Mouse (Mus musculus): Measurements from ENCODE around the gene Kcnn3. TPM values are rescaled to one million over a fixed set of nuclear protein-coding genes. Genes with fewer than 3 reads are reported as not detected.
A peak's percentile ranks its signal among the peaks of the same experiment; 100 is the strongest.

Gene Kcnn3
- polyA plus RNA-seq, 1 experiment from 2014 or later = 1.2 TPM

- DNase-seq (ENCODE audit: low spot score) = no peak
- Histone ChIP-seq H3K36me3 (no peaks in the 10 kb centered on the region), H3K27ac (no peak overlapping the region), H3K4me3 (no peak overlapping the region), H3K4me1 (replicated peaks) (peaks cover 18% of the 10 kb centered on the region), H3K9me3 (0 out of 2 replicates have a peak, but pooled peaks cover 4% of the 10 kb centered on the region), H3K27me3 (ENCODE audit: insufficient read depth, poor library complexity, severe bottlenecking) (no peaks in the 10 kb centered on the region)
- 69% methylated on average over 4 of the region's 4 CpGs for WGBS
Measured at GRCm38 (mm10) chr3:89578083-89578482, 58.1 kb downstream of the Kcnn3 start.

DNA sequence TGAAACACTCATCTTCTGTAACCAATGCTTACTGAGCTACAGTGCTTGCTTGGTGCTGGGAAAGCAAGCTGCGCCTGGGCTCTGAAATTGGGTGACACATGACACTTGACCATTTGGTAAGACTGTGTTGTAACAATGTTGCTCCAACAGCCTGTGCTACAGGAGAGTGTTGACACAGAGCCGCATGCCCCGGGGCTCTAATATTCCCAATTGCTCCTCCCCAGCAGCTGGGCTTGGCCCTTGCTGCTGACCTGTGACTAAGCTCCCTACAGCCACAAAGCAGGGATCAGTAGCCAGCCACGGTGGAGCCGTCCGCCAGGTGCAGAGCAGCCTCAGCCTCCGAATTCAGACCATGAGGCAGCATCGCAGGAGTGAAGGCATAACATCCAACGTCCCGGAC, 58.8 kb downstream of the Kcnn3 start:
- DNase-seq (ENCODE audit: low spot score) = peak; percentile 31
- Histone ChIP-seq H3K9me3 (0 out of 2 replicates have a peak, but pooled peaks cover 4% of the 10 kb centered on the region), H3K4me3 (no peak overlapping the region), H3K27me3 (ENCODE audit: insufficient read depth, poor library complexity, severe bottlenecking) (no peaks in the 10 kb centered on the region), H3K27ac (peak overlapping the region; percentile 6; the same call in 1 of the 2 replicates), H3K36me3 (no peaks in the 10 kb centered on the region), H3K4me1 (replicated peaks) (peaks cover 20% of the 10 kb centered on the region)
- WGBS = 66% methylated on average over 10 of the region's 10 CpGs

DNA sequence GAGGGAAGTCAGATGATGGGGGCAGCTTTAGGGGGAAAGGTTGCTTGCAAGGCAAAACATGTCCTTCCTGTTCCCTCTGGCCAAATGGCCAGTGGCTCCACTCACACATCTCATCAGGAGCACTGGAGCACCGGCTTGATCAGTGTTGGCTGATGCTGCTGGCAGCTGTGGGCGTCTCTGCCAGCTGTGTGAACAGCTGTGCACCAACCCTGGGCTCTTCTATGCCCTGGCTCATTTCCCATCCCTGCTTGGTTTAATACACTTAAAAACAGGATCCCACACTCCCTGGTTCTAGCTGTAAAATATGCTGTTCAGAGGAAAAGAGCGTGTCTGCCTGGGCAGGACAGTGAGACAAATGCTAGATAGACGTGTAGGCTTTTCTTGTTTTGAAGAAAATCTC, 64.3 kb downstream of the Kcnn3 start:
- Histone ChIP-seq H3K27me3 (ENCODE audit: insufficient read depth, poor library complexity, severe bottlenecking) (no peaks in the 10 kb centered on the region), H3K36me3 (no peaks in the 10 kb centered on the region), H3K4me3 (no peak overlapping the region), H3K9me3 (no peaks in the 10 kb centered on the region), H3K27ac (no peak overlapping the region; the same call in 1 of the 2 replicates), H3K4me1 (replicated peaks) (peaks cover 36% of the 10 kb centered on the region)
- WGBS = 76% methylated on average over 4 of the region's 4 CpGs
- no peak for DNase-seq (ENCODE audit: low spot score)

DNA sequence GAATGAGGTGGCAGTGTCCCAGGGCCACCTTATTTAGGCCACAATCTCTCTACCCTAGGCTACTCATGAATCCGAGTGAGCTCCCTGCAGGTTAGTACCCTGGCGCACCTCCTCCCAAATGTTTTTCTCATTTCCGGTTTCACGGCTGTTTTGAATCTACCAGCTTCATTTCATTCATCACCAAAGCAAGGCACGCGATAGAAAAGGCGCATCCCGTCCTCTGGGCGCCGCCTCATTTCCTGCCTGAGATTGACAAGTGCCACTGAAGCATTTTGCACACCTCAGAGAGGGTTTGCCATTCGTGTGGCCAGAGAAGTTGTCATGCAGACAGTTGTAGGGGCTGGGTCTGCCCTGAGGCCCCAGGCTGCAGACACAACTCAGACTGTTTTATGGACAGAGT, 68.5 kb downstream of the Kcnn3 start:
- peak overlapping the region; percentile 30; the same call in 1 of the 2 replicates for H3K27ac ChIP-seq
- H3K4me3 ChIP-seq = no peak overlapping the region
- H3K36me3 ChIP-seq = no peaks in the 10 kb centered on the region
- H3K9me3 ChIP-seq = no peaks in the 10 kb centered on the region
- 78% methylated on average over 11 of the region's 11 CpGs for WGBS
- no peaks in the 10 kb centered on the region for H3K27me3 ChIP-seq (ENCODE audit: insufficient read depth, poor library complexity, severe bottlenecking)
- H3K4me1 ChIP-seq (replicated peaks) = peaks cover 66% of the 10 kb centered on the region
- no peak for DNase-seq (ENCODE audit: low spot score)

DNA sequence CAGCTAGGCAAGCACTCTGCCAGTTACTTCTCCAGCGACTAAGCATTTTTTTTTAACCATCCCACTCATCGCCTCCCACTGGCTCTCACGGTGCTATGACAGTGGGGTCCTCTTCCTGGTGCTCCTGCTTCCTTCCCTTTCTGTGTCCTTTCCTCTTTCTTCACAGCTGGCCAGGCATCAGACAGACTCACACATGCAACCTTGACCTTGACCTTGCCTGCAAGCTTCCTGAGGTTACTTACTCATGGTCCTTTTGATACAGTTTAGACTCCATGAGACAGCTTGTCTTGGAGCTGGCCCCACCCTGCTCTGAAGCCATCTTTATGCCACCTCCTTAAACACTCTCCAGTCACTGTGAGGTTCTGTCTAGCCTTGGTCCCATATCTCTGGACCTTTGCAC, 69.4 kb downstream of the Kcnn3 start:
- Histone ChIP-seq H3K4me1 (replicated peaks) (peaks cover 64% of the 10 kb centered on the region), H3K27ac (peak overlapping the region; percentile 30; the same call in 1 of the 2 replicates), H3K27me3 (ENCODE audit: insufficient read depth, poor library complexity, severe bottlenecking) (no peaks in the 10 kb centered on the region), H3K36me3 (no peaks in the 10 kb centered on the region), H3K4me3 (no peak overlapping the region), H3K9me3 (no peaks in the 10 kb centered on the region)
- WGBS = 75% methylated on average over 3 of the region's 3 CpGs
- DNase-seq (ENCODE audit: low spot score) = no peak

GRCm38 (mm10) chr3:89590386-89590785, 70.4 kb downstream of the Kcnn3 start:
- no peak overlapping the region for H3K4me3 ChIP-seq
- WGBS = 60% methylated on average over 4 of the region's 4 CpGs

GRCm38 (mm10) chr3:89591461-89591860, 71.5 kb downstream of the Kcnn3 start:
- Histone ChIP-seq H3K4me1 (replicated peaks) (peaks cover 62% of the 10 kb centered on the region), H3K4me3 (no peak overlapping the region), H3K36me3 (no peaks in the 10 kb centered on the region), H3K9me3 (no peaks in the 10 kb centered on the region), H3K27me3 (ENCODE audit: insufficient read depth, poor library complexity, severe bottlenecking) (no peaks in the 10 kb centered on the region), H3K27ac (peak overlapping the region; percentile 40; the same call in 1 of the 2 replicates)
- 71% methylated on average over 3 of the region's 3 CpGs for WGBS
- DNase-seq (ENCODE audit: low spot score) = no peak

More at GRCm38 (mm10) chr3:89590386-89590785, 70.4 kb downstream of the Kcnn3 start:
- H3K27me3 ChIP-seq (ENCODE audit: insufficient read depth, poor library complexity, severe bottlenecking) = no peaks in the 10 kb centered on the region
- H3K27ac ChIP-seq = no peak overlapping the region
- H3K36me3 ChIP-seq = no peaks in the 10 kb centered on the region
- peaks cover 70% of the 10 kb centered on the region for H3K4me1 ChIP-seq (replicated peaks)
- no peaks in the 10 kb centered on the region for H3K9me3 ChIP-seq
- no peak for DNase-seq (ENCODE audit: low spot score)

DNA sequence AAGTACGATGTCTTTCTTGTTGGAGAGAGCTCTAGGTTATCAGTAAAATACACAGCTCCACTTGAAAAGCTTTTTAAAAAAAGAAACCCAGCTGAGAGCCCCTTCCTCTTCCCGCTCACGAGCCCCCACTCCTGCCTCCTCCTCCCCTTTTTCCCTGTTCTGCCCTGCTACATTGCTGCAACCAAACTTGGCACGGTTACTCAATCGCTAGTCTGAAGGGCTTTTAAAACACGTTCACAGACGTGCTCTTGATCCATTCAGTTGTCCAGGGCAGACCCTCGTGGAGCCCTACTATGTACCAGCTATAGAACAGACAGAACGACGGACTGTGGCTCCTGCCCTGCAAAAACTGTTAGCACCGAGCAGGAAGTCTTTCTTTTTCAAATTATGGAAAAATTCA, 72.8 kb downstream of the Kcnn3 start:
- DNase-seq (ENCODE audit: low spot score) = no peak
- Histone ChIP-seq H3K4me1 (replicated peaks) (peaks cover 62% of the 10 kb centered on the region), H3K4me3 (no peak overlapping the region), H3K36me3 (no peaks in the 10 kb centered on the region), H3K27ac (0 out of 2 replicates have a peak overlapping the region, but pooled peaks have one; percentile 8), H3K27me3 (ENCODE audit: insufficient read depth, poor library complexity, severe bottlenecking) (no peaks in the 10 kb centered on the region), H3K9me3 (no peaks in the 10 kb centered on the region)
- WGBS = 72% methylated on average over 11 of the region's 11 CpGs

- Histone ChIP-seq H3K4me3 (no peak overlapping the region), H3K4me1 (replicated peaks) (peaks cover 59% of the 10 kb centered on the region), H3K27ac (no peak overlapping the region), H3K27me3 (ENCODE audit: insufficient read depth, poor library complexity, severe bottlenecking) (no peaks in the 10 kb centered on the region), H3K36me3 (no peaks in the 10 kb centered on the region), H3K9me3 (no peaks in the 10 kb centered on the region)
- DNase-seq (ENCODE audit: low spot score) = no peak
- WGBS = 81% methylated on average over 10 of the region's 10 CpGs
Measured at GRCm38 (mm10) chr3:89593524-89593923, 73.6 kb downstream of the Kcnn3 start.

- Histone ChIP-seq H3K9me3 (peaks cover 9% of the 10 kb centered on the region; the same call in 1 of the 2 replicates), H3K4me1 (replicated peaks) (peaks cover 20% of the 10 kb centered on the region), H3K4me3 (no peak overlapping the region), H3K27ac (no peak overlapping the region), H3K27me3 (ENCODE audit: insufficient read depth, poor library complexity, severe bottlenecking) (no peaks in the 10 kb centered on the region), H3K36me3 (no peaks in the 10 kb centered on the region)
- WGBS = 93% methylated on average over 7 of the region's 7 CpGs
- no peak for DNase-seq (ENCODE audit: low spot score)
Measured at GRCm38 (mm10) chr3:89598361-89598760, 78.4 kb downstream of the Kcnn3 start.

GRCm38 (mm10) chr3:89598967-89599366, 79.0 kb downstream of the Kcnn3 start:
- H3K9me3 ChIP-seq = peaks cover 9% of the 10 kb centered on the region; the same call in 1 of the 2 replicates
- no peak overlapping the region for H3K27ac ChIP-seq
- 91% methylated on average over 7 of the region's 7 CpGs for WGBS
- H3K4me1 ChIP-seq (replicated peaks) = peaks cover 17% of the 10 kb centered on the region
- H3K36me3 ChIP-seq = no peaks in the 10 kb centered on the region
- no peaks in the 10 kb centered on the region for H3K27me3 ChIP-seq (ENCODE audit: insufficient read depth, poor library complexity, severe bottlenecking)
- no peak for DNase-seq (ENCODE audit: low spot score)
- H3K4me3 ChIP-seq = no peak overlapping the region

DNA sequence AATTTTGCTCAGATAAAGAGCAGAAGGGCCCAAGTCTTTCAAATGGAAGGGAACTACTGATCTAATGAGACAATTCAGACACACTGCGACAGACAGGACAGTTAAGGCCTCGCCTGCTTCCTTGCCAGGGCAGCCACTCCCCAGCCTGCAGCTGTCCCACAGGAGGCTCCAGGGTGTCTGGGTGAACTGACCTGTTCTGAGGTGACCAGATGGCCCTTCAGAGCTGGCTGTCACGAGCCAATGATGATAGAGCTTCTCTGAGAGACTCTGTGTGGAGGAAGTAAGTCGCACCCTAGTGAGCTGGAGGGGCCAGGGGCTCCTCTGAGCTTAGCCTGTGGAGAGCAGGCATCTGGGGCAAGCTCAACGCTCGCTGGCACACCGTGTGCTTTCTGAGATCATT, 81.1 kb downstream of the Kcnn3 start:
- no peaks in the 10 kb centered on the region for H3K36me3 ChIP-seq
- no peak overlapping the region for H3K4me3 ChIP-seq
- H3K27me3 ChIP-seq (ENCODE audit: insufficient read depth, poor library complexity, severe bottlenecking) = no peaks in the 10 kb centered on the region
- DNase-seq (ENCODE audit: low spot score) = no peak
- peak overlapping the region; percentile 42; the same call in 1 of the 2 replicates for H3K27ac ChIP-seq
- WGBS = 57% methylated on average over 7 of the region's 7 CpGs
- H3K4me1 ChIP-seq (replicated peaks) = peaks cover 23% of the 10 kb centered on the region
- peaks cover 9% of the 10 kb centered on the region; the same call in 1 of the 2 replicates for H3K9me3 ChIP-seq

DNA sequence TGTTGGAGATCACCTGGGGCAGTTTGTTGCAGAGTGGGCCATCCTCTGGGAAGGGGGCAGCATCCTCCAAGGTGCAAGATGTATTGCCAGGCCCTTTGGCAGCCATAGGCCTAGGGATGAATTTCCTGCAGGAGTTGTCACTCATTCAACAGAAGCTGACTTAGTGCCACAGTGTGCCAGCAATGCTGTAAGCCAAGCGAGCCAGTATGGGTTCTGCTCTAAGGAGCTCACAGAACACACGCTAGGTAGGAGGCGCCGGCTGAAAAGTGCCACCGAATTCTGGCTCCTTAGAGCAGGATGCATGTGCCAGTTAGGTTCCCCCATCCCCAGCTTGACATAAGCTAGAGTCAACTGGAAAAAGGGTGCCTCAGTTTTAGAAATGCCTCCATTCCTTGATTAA, 83.3 kb downstream of the Kcnn3 start:
- Histone ChIP-seq H3K27ac (no peak overlapping the region), H3K4me1 (replicated peaks) (peaks cover 39% of the 10 kb centered on the region)
- WGBS = 89% methylated on average over 5 of the region's 5 CpGs

DNA sequence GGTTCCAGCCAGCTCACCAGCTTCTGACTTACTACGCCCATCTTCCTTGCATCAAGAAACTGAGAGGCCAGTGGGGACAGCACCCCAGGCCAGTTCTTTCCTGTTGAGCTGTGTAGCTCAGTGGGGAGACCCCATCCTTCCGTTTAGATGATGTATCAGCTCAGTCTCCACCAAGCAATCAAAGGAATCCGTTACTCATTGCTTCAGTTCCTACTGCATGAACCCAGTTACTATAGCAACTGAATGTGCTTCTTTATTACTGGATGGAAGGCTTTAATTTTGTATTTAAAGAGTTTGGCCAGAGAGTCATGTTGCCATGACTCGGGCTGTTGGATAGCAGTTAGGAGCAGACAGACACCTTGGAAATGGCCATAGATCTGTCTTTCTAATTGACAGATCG, 85.3 kb downstream of the Kcnn3 start:
- peaks cover 39% of the 10 kb centered on the region for H3K4me1 ChIP-seq (replicated peaks)
- no peaks in the 10 kb centered on the region for H3K27me3 ChIP-seq (ENCODE audit: insufficient read depth, poor library complexity, severe bottlenecking)

More for the DNA sequence above, 83.3 kb downstream of the Kcnn3 start:
- no peak for DNase-seq (ENCODE audit: low spot score)
- no peaks in the 10 kb centered on the region for H3K36me3 ChIP-seq
- H3K9me3 ChIP-seq = peaks cover 9% of the 10 kb centered on the region; the same call in 1 of the 2 replicates
- no peaks in the 10 kb centered on the region for H3K27me3 ChIP-seq (ENCODE audit: insufficient read depth, poor library complexity, severe bottlenecking)
- no peak overlapping the region for H3K4me3 ChIP-seq

More for the DNA sequence above, 85.3 kb downstream of the Kcnn3 start:
- Histone ChIP-seq H3K4me3 (no peak overlapping the region), H3K27ac (no peak overlapping the region), H3K9me3 (no peaks in the 10 kb centered on the region), H3K36me3 (no peaks in the 10 kb centered on the region)
- WGBS = 71% methylated on average over 5 of the region's 5 CpGs
- no peak for DNase-seq (ENCODE audit: low spot score)
